ENCODE assay signal across 9 mouse cellular contexts in genomic region chr5:51908861-51909260, GRCm38 (mm10).
A peak's percentile ranks its signal among the peaks of the same experiment; 100 is the strongest.
DNase-seq lines count a peak whose midpoint lies in the region; ATAC-seq and TF ChIP-seq lines count a peak whose summit lies in the region.
"Had no signal": no experiment of that assay in that cellular context is flagged by ENCODE, and none has a peak within 500 bp of the region (broad histone marks: within the 10 kb centered on the region; RNA-seq: fewer than 3 reads in every experiment).

No protein-coding gene starts in this region.

- no peak for ATAC-seq in hindbrain, postnatal 0 days
- no peak for ATAC-seq in hindbrain, embryonic 14.5 days (ENCODE audit: low FRiP score)
- ATAC-seq in activated CD4-positive, CD25-positive, alpha-beta regulatory T cell, adult 4 months, result no peak
- ATAC-seq: hindbrain, embryonic 16.5 days had no signal

- H3K9ac ChIP-seq in hindbrain, postnatal 0 days (replicated peaks; ENCODE audit: low read length), result no peak overlapping the region
- H3K9ac ChIP-seq in hindbrain, embryonic 14.5 days, result no peak overlapping the region
- H3K9ac ChIP-seq in ES-E14 (ENCODE audit: insufficient read depth, low read depth, low read length, poor library complexity, severe bottlenecking), result no peak overlapping the region

- H3K27me3 ChIP-seq in hindbrain, postnatal 0 days (ENCODE audit: insufficient read depth, low read length), result no peaks in the 10 kb centered on the region
- H3K27me3 ChIP-seq in hindbrain, embryonic 14.5 days (ENCODE audit: control insufficient read depth, insufficient read depth, low read length), result no peaks in the 10 kb centered on the region

- no peak overlapping the region for H3K4me3 ChIP-seq in hindbrain, postnatal 0 days (ENCODE audit: low read length)
- H3K4me3 ChIP-seq in hindbrain, embryonic 14.5 days (replicated peaks; ENCODE audit: low read length), result no peak overlapping the region
- H3K4me3 ChIP-seq in ES-E14 (ENCODE audit: insufficient read depth in 1 of 2, low read depth in 1 of 2, low read length in 2 of 2, poor library complexity in 1 of 2, severe bottlenecking in 1 of 2), result no peak overlapping the region
- peak overlapping the region; percentile 24 for H3K4me3 ChIP-seq in brown adipose tissue, adult 24 weeks (ENCODE audit: insufficient read depth, low read depth, low read length)

- no peaks in the 10 kb centered on the region for H3K4me1 ChIP-seq in hindbrain, postnatal 0 days (ENCODE audit: insufficient read depth, low read length)
- H3K4me1 ChIP-seq in hindbrain, embryonic 14.5 days (replicated peaks; ENCODE audit: control insufficient read depth, insufficient read depth, low read length), result no peaks in the 10 kb centered on the region
- H3K4me1 ChIP-seq in ES-E14 (ENCODE audit: control insufficient read depth in 2 of 2, insufficient read depth in 2 of 2, low read length in 2 of 2, poor library complexity in 1 of 2), result no peaks in the 10 kb centered on the region
- no peaks in the 10 kb centered on the region for H3K4me1 ChIP-seq in brown adipose tissue, adult 24 weeks (ENCODE audit: control insufficient read depth, insufficient read depth, insufficient read length, low read length)

- no peak overlapping the region for H3K4me2 ChIP-seq in hindbrain, postnatal 0 days (ENCODE audit: low read depth, low read length)
- H3K4me2 ChIP-seq in hindbrain, embryonic 14.5 days (replicated peaks), result no peak overlapping the region

- DNase-seq in hindbrain, postnatal 0 days (ENCODE audit: low spot score), result no peak
- DNase-seq in hindbrain, embryonic 14.5 days (ENCODE audit: low spot score), result no peak
- peak; percentile 37 for DNase-seq in ES-E14 (ENCODE audit: low read depth, low spot score)
- peak; percentile 2 for DNase-seq in induced T-regulatory cell, adult 2 months (ENCODE audit: low read depth)
- no peak for DNase-seq in embryo, embryonic 10 days (ENCODE audit: low spot score)
- no peak for DNase-seq in frontal cortex, postnatal 36 days (ENCODE audit: low spot score in 2 of 2)

- in situ Hi-C loops in ES-E14 (cut with MboI; ENCODE audit: low sequenced_read_pairs in 2 of 2, unreplicated experiment in 2 of 2), result no loop called here

- no peak overlapping the region for H3K27ac ChIP-seq in hindbrain, postnatal 0 days
- H3K27ac ChIP-seq in hindbrain, embryonic 14.5 days, result no peak overlapping the region
- H3K27ac ChIP-seq in ES-E14 (ENCODE audit: insufficient read depth, low read depth, low read length, poor library complexity, severe bottlenecking), result no peak overlapping the region
- no peak overlapping the region for H3K27ac ChIP-seq in brown adipose tissue, adult 24 weeks (replicated peaks; ENCODE audit: low read depth, low read length)

- WGBS in hindbrain, postnatal 0 days, result 74% methylated on average over 8 of the region's 8 CpGs
- 72% methylated on average over 8 of the region's 8 CpGs for WGBS in hindbrain, embryonic 14.5 days

- TF ChIP-seq CTCF in hindbrain, postnatal 0 days (IDR thresholded peaks at IDR 0.05; ENCODE audit: low read depth), result peak; percentile 41

- H3K36me3 ChIP-seq in hindbrain, postnatal 0 days (ENCODE audit: insufficient read depth, low read length), result no peaks in the 10 kb centered on the region
- H3K36me3 ChIP-seq in hindbrain, embryonic 14.5 days (replicated peaks; ENCODE audit: control insufficient read depth, insufficient read depth), result no peaks in the 10 kb centered on the region
- H3K36me3 ChIP-seq in ES-E14 (ENCODE audit: control insufficient read depth, insufficient read depth, low read length, poor library complexity, severe bottlenecking), result no peaks in the 10 kb centered on the region

- H3K9me3 ChIP-seq in hindbrain, postnatal 0 days (ENCODE audit: low read length), result no peaks in the 10 kb centered on the region
- H3K9me3 ChIP-seq in hindbrain, embryonic 14.5 days (ENCODE audit: control insufficient read depth, low read length), result no peaks in the 10 kb centered on the region
- no peaks in the 10 kb centered on the region for H3K9me3 ChIP-seq in ES-E14 (ENCODE audit: control insufficient read depth, insufficient read depth, low read depth, low read length)

TF ChIP-seq in ES-E14, 5 proteins besides CTCF, POLR2A, EP300 and RAD21:
- TF ChIP-seq ZNF384 (IDR thresholded peaks at IDR 0.05; ENCODE audit: low read depth, low read length), result no peak
- TF ChIP-seq HCFC1 (IDR thresholded peaks at IDR 0.05; ENCODE audit: borderline replicate concordance, insufficient read depth, low read length), result no peak
- TF ChIP-seq ZC3H11A (IDR thresholded peaks at IDR 0.05; ENCODE audit: borderline replicate concordance, low read depth, low read length), result no peak
- no peak for TF ChIP-seq MAFK (IDR thresholded peaks at IDR 0.05; ENCODE audit: insufficient read depth, low read depth, low read length)
- no peak for TF ChIP-seq CHD2 (IDR thresholded peaks at IDR 0.05; ENCODE audit: low read depth, low read length)
TF ChIP-seq in ES-E14: peak in this region for 0.

Comparison
In these comparisons a context has a peak if more than half of its experiments do, and no peak if none do; other contexts are left out.
1. DNase-seq: peak in ES-E14 (single experiment) and induced T-regulatory cell, adult 2 months (single experiment); none in hindbrain, postnatal 0 days (single experiment), hindbrain, embryonic 14.5 days (single experiment), embryo, embryonic 10 days (single experiment) and frontal cortex, postnatal 36 days (0 of 2).